Mouse (Mus musculus): ENCODE measurements around the gene Myl6.
"Not testable (repeated sequence)": the region's sequence is repeated elsewhere in the genome, so short reads cannot be mapped to it uniquely, and the experiment has no call there.

Gene Myl6

GRCm38 (mm10) chr10:128509831-128510230 is 15.9 kb upstream of the Myl6 start:
- DNase-seq = no peak

- DNase-seq = no peak
Measured at GRCm38 (mm10) chr10:128509203-128509602, 15.3 kb upstream of the Myl6 start.

GRCm38 (mm10) chr10:128508260-128508659 is 14.3 kb upstream of the Myl6 start:
- DNase-seq = no peak

GRCm38 (mm10) chr10:128505974-128506373 is 12.0 kb upstream of the Myl6 start:
- no peak for DNase-seq

GRCm38 (mm10) chr10:128505371-128505667 is 11.4 kb upstream of the Myl6 start:
- not testable (repeated sequence) for DNase-seq

GRCm38 (mm10) chr10:128504641-128505370 is 10.9 kb upstream of the Myl6 start:
- DNase-seq = no peak

DNA sequence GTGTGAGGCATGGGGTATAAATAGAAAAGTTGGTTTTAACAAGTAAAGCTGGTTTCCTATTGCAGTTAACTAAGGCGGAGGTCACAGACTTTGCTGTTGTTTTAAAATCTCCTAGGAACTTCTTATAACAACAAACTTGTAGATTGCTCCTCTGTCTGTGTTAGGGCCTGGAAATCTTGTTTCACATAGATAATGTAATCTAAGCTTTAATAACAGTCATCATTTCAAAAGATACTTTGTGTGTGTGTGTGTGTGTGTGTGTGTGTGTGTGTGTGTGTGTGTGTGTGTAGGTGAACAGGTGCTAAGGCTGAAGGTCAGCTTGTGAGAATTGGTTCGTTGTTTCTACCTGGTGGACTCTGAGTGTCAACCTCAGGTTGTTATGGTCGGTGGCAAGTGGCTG is 10.1 kb upstream of the Myl6 start:
- DNase-seq = no peak

DNA sequence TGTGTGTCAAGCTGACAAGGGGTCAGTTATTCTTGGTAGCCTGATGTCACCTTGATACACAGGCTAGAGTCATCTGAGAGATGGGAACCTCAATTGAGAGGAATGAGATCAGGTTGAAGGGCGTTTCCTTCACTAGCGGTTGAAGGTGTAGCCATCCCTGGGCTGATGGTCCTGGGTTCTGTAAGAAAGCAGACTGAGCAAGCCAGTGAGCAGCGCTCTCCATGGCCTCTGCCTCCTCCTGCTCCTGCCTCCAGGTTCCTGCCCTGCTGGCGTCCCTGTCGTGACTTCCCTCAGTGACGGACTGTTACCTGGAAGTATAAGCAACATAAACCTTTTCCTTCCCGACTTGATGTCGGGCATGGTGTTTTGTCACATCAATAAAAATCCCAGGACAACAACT is 9.6 kb upstream of the Myl6 start:
- no peak for DNase-seq

GRCm38 (mm10) chr10:128502341-128502740 is 8.4 kb upstream of the Myl6 start:
- no peak for DNase-seq

GRCm38 (mm10) chr10:128499116-128499671 is 5.2 kb upstream of the Myl6 start:
- peak; percentile 70 to 79 for DNase-seq

- peak; percentile 96 to 98 for DNase-seq
Measured at GRCm38 (mm10) chr10:128498590-128498989, 4.6 kb upstream of the Myl6 start, which contains the start of gene Myl6b. Myl6b (minus strand) TSS chr10:128498685.

DNA sequence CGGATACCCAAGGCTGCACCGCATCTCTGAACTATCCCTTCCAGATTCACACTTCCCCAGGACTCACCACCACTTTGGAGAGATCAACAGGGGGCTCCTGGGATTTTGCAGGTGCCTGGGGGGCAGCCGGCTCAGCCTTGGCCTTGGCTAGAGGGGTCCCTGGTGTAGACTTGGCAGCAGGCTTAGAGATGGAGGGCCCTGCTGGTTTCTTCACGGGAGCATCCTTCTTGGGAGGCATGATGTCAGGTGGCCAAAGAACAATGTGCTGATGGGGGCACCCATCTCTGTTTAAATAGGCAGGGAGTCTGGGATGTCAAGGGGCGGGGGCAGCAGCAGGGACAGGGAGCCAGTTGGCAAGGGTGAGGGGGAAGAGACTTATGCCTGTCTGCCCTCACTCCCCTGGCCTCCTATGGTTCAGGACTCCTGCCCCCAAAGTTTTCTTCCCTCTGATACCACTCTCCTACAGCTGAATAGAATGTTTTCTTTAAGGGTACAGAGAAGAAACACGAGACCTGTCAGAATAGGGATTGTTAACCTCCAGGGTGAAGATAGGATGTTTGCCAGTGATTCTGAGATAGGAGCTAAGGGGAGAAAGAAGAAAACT is 3.3 kb upstream of the Myl6 start:
- DNase-seq = peak in 1 of 2 experiments; percentile 20

GRCm38 (mm10) chr10:128496509-128497077 is 2.6 kb upstream of the Myl6 start:
- peak in 1 of 2 experiments; percentile 13 for DNase-seq

DNA sequence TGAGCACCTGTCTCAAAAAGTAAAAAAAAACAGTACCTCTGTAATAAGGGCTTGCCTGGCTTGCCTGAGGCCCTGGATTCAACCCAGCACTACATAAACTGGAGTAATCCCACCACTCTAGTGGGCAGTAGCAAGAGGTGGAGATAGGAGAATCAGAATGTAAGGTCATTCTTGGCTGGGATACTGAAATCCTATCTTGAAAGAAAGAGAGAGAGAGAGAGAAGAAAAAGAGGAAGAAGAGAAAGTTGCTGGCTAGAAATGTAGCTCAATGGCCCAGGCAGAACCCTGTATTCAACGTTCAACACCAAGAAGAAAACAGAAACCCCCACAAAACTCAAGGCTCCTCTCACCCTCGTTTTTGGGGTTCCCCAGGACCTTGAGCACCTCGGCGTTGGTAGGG is 2.0 kb upstream of the Myl6 start:
- no peak for DNase-seq

- peak in 1 of 2 experiments; percentile 59 for DNase-seq
Measured at GRCm38 (mm10) chr10:128495270-128495669, 1.3 kb upstream of the Myl6 start.

- DNase-seq = peak in 1 of 2 experiments; percentile 25
Measured at GRCm38 (mm10) chr10:128494667-128495245, 811 bp upstream of the Myl6 start.

- peak in 1 of 2 experiments; percentile 69 for DNase-seq
Measured at GRCm38 (mm10) chr10:128493319-128493694, 638 bp downstream of the Myl6 start.

DNA sequence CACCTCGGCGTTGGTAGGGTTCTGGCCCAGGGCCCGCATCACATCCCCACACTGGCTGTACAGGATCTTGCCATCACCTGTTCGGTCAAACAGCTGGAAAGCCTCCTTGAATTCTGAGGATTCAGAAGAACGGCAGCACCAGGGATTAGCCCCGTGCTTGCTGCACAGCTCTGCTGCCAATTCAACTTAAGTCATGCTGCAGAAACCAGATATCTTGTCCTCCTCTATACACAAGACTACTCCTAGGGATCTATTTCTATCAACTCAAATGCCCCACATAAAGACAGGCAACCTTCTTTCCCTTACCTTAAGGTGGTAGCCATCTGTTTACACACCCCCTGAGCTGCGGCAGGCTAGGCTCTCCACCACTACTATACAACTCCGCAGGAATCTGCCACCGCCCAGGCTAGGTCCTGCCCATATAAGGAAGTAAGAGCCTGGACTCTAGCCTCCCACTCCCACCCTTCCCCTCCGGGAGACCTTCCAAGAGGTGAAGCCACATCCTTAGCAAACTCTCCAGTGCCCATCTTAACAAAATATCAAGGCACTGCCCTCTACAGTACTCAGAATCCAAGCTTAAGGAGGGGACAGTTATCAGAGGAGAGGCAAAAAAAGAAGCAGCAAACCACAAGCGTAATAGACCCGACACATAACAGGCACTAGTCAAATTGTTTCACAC is 1.2 kb downstream of the Myl6 start:
- DNase-seq = peak; percentile 73 to 74

DNA sequence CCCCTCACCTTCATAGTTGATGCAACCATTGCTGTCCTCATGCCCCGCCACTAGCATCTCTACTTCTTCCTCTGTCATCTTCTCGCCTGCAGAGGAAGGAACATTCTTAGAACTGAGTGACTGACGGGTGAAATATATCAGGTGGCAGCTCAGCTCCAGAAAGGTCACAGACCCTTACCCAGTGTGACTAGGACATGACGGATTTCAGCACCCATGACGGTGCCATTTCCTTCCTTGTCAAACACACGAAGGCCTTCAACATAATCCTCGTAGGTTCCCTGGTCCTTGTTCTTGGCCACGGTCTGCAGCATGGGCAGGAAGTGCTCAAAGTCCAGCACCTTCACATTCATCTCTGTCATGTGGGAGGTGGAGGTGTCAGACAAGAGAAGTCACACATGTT is 1.9 kb downstream of the Myl6 start:
- DNase-seq = not testable (repeated sequence)

GRCm38 (mm10) chr10:128491495-128491894 is 2.5 kb downstream of the Myl6 start:
- DNase-seq = peak; percentile 27 to 39

- DNase-seq = peak; percentile 24 to 27
Measured at GRCm38 (mm10) chr10:128490912-128491311, 3.0 kb downstream of the Myl6 start.

- peak; percentile 24 to 34 for DNase-seq
Measured at GRCm38 (mm10) chr10:128490232-128490631, 3.7 kb downstream of the Myl6 start.

DNA sequence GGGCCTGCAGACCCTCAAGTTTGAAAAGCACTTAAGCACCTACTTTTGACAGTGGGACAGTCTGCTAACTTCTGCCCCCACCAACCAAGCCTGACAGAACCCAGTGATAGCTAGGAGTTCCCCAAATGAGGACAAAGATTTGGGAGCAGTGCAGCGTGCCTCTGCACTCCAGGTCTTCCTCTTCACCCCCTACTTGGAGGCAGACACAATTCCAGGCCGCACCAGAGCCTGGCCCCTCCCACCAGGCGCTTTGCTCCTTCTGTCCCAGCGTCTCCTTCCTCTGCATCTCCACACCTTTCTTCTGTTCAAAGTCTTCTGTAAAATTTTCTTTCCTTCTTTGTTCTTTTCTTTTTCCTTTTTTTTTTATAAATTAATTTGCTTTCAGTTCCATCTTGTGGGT is 4.2 kb downstream of the Myl6 start:
- peak in 1 of 2 experiments; percentile 19 for DNase-seq

All from cerebellum, postnatal 10 days (tissue).